Mouse (Mus musculus) right cerebral cortex, postnatal 10 days (tissue): Measurements from ENCODE around the gene Entr1.

Experiments
- DNase-seq, 2 experiments: peaks; one replicate each; pipeline ENCODE4 v3.0.0; 2021; ENCODE audit warnings: low spot score in 2 of 2

The Entr1 gene

DNA sequence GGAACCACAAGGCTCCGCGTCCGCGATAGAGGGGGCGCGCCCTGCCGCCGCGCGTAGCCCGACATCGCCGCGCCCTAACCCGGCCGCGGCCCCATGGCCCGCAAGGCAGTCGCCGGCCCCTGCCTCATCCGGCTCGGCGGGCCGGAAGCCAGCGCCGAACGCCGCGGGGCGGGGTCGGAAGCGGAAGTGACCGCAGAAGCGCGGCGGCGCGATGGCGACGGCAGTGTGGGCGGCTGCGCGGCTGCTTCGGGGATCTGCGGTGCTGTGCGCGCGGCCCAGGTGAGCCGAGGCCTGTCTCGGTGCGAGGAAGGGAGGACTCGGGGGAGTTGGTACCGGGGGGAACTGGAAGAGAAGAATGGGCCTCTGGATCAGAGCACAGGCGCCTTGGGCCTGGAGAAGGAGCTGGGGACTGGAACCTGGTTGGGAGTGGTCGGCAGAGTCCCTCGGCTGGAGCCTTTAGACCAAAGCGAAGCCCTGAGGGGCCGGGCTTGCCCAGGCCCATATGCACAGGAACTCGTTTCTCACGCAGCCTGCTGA, at the start of gene Entr1, which contains the start of gene Pmpca:
Entr1 (minus strand) TSS at position 163 of the 537 bp plus-strand sequence.
Pmpca (plus strand) TSS at position 186 of the 537 bp plus-strand sequence.
- DNase-seq, result peak; percentile 89 to 91

DNA sequence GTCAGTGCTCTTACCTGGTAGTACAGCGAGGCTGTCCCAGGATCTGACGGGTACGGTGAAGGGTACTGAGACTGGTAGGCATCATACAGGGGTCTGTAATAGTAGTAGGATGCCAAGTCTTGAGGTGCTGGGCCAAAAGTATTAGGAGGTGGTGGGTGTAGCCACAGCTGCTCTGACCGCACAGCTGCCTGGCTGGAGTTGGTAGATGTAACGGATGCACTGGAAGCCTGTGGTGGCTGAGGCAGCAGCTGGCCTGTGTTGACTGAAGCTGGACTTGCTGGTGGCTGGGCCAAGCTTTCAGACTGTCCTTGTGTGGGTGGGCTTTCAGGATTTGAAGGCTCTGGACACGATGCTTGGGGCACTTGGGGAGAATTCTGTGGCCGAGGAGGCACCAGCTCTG, 49.3 kb upstream of the Entr1 start:
- no peak for DNase-seq

DNA sequence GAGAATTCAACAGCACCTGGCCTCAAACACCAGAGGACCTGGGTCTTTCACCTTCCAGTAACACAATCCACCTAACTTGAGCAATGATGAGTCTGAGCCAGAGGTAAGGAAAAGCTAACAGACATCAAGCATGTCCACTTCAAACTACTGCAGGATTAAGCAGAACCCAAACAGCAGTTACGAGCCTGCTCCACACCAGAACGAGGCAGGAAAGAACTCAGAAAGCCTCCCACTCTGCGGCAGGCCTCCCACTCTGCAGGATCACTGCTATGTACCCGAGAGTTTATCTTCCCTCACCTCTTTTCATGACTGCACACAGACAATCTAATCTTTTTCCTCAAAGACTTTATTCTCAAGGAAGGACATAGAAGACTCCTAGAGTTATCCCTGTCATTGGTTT, 48.1 kb upstream of the Entr1 start:
- DNase-seq, result no peak

DNA sequence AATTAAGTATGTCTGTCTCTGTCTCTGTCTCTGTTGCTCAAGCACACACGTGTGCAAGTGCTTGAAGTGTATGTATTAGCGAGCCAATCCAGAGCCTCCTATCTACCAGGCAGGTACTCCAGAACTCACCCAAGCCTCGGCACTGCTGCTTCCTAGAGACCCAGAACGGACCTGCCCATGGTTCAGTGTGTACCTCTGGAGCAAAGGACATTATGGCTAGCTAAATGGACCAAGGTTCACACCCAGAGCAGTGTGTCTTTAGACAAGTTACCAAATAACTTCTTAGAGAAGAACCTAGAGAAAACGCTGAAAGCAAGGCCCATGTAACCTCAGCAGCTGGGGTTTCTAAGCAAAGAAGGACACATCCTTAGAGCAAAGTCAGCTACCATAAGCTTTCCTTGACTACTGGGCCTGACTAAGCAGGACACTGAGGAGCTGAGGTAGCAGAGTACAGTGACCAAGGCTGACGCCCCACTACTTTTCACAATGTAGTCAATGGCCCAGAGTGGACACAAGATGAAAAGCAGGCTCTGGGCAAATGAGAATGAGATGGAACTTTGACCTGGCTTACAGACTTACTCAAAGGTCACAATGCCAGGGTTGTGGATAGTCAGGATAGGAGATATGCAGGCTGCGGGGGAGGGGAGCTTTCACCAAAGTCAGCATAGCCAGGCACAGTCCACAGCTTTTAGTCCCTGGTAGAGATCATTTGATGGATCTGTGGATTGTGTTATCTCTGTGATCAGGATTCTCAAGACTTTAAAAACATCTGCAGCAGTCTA, 45.9 kb upstream of the Entr1 start:
- DNase-seq, result no peak

DNA sequence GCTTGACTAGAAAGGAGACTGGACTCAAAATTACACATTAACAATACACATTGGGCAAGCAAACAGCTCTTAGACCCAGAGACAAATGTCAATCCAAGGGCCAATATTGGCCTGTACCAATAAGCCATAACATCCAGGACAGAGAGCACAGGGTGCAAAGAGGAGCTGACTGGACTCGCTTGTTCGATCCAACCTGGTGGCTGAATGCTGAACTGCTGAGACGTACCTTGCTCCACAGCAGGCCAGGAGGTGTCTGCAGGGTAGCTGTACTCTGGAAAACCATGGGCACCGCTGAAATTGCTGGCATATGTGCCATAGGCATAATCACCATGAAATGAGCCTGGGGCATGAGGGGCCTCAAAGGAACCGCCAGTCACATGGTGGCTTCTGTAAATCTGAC, 40.7 kb upstream of the Entr1 start:
- no peak for DNase-seq

DNA sequence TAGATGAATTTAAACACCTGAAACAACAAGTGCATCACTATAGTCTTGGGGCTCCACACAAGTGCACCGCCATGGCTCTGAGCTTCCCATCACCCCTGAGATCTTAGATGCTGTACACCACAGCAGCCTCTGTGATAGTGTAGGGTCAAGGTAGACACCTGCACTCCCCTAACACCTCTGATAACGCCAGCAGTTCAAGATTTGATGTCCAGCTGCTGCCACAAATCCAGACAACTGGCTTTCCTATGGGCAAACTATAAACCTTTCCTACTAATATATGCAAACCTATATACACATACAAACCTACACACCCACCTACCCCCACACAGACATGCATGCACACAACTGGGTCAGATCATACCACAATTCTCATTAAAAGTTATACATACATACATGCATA, 35.4 kb upstream of the Entr1 start:
- no peak for DNase-seq

DNA sequence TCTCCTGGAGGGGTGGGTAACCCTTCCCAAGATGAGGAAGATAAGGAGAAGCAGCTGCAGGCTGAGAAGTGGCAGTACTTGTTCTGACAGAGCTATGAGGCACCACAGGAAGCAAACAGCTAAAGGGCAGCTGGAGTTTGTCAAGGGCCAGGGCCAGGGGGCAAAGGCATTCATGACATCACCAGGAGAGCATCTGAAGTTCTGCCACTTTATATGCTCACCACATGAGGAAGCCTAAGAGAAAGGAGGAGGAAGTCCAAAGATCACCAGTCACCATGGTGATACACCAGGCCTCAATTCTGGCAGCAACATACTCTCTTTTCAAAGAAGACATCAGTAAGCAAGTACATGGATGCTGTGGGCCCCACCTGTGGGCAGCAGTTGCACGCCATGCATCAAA, 34.0 kb upstream of the Entr1 start:
- no peak for DNase-seq

DNA sequence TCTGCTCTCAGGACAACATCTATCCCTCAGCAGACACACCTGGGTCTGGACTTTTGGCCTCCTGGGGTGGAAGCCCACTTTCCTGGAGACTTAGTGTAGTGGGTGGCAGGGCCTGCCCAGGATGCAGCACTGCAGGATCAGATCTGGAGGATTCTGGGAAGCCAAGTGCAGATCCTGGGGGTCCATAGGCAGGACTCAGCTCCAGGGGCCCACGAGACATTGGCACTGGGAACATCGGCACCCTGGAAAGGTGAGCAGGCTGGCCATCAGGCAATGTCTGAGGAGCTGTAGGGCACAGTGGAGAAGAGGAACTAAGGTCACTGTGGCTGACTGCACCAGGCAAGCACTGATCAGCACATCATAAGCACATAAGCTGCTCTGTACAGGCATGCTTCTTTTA, 32.9 kb upstream of the Entr1 start:
- DNase-seq, result no peak

DNA sequence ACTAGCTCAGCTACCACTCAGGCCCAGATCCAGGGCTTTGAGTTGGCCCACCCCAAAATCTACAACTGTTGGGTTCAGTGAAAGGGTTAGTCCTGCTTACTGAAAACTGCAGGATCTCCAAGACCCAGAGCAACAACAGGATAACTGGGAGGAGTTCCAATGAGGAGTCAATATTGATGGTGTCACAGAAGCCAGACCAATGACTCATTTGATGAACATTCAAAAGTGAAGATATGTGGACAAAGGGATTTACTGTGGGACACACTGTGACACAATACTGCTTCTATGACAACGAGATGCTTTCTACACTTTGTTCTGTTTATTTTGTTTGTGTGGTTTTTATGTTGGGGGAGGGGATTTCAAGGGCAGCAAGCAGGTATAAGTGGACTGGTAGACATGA, 29.0 kb upstream of the Entr1 start:
- DNase-seq, result no peak

DNA sequence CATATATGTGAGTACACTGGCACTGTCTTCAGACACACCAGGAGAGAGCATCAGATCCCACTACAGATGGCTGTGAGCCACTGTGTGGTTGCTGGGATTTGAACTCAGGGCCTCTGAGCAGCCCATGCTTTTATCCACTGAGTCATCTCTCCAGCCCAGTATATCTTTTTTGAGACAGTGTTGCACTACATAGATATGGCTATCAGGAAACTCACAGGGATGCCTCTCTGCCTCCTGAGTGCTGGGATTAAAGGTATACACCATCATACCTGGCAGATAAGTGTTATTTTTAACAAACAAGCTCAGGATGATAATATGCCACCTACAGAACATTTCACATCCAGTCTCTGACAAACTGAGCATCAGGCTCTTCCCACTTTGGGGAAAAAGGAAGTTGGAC, 27.9 kb upstream of the Entr1 start:
- DNase-seq, result no peak

DNA sequence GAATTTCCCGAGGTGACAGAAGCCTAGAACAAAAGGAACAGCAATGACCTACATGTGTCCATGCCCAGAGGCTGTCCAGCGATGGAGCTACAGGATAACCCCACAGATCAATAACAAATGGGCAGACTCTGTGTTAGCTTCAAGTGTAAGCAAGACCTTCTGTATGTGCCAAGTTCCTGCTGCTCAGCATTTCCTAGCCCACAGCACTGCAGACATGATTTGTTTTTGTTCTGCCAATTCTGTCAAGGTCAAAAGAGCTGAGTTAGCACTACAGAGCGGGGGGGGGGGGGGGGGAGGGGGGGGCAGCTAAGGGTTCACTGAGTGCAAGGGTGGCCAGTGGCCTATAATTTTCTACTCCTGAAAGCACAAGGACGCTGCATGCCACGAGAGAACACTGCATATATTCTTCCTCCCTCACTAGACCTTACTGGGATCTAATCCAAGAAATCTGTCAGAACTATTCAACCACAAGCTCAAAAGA, 21.9 kb upstream of the Entr1 start:
- no peak for DNase-seq

DNA sequence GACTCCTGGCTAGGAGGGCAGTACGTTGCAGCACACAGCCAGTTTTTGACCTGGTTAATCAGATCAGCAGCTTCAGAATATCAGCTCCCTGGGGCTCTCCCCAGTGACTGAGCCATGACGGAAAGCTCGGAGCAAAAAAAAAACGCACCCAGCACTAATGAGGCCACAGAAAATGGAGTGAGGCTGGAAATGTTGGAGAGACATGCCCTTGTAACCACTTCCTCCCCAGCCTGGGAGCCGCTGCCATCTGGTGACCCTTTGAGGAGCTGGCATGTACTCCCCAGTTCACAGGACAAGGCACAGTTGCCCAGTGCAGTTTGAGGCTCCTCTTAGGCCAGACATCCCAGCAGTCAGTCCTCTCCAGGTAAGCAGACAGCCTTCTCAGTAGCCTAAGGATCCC, 21.0 kb upstream of the Entr1 start:
- no peak for DNase-seq

DNA sequence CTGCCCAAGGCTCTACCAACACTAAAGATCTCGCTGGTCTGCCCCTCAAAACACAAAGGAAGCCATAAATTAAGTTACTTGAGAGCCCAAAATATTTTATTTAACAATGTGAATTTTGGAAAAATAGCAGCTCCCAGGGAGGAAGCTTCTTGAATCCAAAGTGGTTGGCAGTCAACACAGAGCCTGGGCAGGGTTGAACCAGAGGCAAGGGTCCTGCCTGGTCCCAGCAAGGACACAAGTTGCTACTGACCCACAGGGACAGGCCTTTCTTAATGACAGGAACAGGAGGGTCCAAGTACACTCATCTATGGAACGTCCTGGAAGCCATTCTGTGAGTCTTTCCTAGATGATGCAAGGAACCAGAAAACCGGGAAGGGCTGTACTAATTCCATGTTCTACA, 20.2 kb upstream of the Entr1 start:
- DNase-seq, result no peak

DNA sequence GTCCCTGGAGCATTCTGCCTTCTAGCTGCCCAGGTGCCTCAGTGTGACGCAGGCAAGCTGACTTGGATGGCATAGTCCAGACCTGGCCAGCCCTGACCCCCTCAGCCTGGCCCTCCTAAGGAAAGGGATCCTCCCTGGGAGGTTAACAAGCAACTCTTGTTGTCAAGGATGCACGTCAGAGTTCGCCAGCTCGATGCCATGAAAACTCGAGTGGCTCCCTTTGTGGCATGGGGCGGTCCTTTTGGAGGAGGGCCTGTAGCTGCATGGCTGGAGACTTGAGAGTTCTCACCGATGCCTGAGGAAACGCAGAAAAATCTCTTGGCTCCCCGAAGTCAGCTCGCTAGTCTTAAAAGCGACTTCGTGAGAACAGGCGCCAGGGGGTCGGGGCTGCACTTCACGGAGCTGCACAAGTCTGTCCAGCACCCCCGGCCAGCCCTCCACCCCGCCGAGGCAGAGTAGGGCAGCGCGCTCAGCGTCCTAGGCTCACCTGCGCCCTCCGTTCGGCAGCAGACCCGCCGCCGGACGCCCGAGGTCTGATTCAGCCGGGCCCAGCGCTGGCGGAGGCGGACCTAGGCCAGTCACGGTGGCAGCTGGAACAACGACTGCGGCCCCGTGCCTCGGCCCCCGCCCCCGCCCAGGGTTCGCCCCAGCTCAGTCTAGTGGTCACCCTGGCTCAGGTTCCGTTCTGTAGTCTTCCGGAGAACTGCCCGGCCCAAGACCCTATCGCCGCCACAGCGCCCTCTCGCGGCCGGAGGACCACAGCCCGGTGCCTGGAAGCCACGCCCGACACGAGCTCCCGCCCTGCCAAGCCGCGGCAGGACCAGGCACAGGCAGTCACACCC, 19.6 kb upstream of the Entr1 start, which contains the start of gene Inpp5e:
Inpp5e (minus strand) TSS at position 689 of the 842 bp plus-strand sequence.
- peak; percentile 95 to 97 for DNase-seq

DNA sequence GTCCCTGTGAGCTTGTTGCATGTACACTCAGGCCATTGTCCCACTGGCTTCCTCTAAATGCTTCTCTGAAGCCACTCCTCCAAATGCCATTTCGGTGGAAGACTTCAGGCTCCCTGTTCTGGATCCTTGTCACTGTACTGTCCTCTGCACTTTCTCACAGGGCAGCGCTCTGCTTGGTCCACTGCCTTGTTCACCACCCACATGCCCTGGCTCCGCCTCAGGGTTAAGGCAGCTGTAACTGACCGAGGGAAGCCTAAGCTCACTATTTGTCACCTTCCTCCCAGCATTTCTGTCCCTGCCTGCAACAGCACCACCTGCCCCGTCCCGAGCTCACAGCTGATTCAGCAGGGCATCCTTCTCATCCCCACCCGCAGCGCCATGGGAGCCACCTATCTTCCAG, 14.2 kb upstream of the Entr1 start:
- DNase-seq, result no peak

DNA sequence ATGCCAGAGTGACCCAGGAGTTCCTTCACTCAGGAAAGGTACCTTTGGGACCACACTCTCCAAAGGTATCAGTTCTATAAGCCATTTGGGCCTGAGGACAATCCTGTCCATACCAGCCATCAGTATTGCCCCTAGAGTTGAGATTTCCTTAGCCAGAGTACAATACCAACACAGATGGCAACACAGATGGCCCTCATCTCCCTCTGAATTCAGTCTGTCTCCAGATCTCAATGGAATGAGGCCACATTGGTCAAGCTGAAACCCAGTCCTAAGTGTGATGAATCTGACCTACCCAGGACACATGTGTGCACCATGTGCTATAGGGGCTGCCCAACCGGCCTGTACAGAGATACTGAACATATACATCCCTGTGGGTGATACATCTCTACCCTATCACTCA, 13.1 kb upstream of the Entr1 start:
- DNase-seq, result no peak

DNA sequence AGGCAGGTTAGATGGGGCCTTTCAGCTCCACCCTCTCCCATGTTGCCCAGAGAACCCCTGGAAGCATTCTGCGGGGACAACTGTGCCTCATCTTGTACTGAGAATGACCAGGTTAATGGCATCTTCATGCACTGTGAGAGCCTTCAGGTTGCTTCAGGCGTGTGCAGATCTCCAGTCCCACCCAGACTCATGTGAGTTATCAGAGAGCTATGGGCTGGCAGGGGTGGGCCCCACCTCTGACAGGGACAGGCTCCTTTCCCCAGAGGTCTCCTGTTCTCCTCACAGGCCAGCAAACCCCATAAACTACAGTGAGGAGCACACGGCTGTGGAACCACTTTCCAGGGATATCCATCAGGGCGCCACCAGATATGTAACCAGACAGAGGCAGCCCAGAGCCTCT, 11.9 kb upstream of the Entr1 start:
- DNase-seq, result no peak

DNA sequence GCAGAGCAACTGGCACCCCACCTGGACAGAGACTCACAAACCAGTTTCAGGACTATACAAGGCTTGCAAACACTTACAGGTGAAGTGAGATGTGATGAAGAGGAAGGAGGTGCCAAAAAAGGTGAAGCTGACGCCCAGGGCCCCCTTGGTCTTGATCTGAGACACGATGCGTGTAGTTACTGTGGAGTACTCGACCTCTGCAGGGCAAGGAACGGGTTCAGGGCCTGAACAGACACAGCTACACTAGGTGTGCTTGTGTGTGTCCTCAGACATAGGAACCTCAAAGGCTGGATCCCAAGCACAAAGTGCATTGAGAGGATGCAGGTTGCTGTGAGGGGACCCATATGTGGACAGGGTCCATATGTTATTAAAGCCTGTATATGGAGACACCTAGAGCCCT, 11.2 kb upstream of the Entr1 start:
- no peak for DNase-seq

DNA sequence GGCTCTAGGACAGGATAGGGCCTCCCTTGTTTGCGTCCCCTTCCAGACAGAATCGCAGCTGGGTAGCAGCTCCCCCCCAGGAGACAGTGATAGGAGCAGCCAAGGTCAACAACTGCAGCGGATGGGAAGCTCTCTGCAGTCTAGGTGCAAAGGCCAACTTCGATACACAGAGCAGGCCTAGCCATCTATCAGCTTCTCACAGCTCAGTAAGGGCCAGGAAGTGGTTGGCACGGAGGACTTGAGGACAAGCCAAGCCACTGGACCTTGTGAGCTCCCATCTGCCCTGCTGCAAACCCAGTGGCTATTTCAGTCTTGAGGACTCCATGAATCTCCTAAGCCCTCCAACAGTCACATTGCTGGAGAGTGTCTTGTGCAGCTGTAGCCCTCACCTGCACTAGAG, 10.5 kb upstream of the Entr1 start:
- no peak for DNase-seq

DNA sequence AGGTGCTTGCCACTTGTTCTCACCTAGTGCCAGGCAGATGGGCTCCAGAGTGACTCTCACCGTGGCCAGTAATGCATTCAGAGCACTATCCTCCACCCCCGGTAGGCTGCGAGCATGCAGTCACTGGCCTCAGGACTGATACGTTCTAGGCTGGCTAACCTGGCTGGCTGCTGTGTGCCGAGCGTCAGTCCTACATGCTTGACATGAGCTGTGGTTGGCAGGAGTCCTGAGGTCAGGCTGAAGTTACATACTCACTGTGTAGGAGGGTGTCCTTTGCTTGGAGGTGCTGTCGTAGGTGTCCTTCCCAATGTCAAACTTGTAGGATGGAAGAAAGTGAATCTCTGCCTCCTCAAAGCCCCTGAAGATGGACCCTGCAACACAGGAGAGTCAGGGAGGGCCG, 9.9 kb upstream of the Entr1 start:
- no peak for DNase-seq

DNA sequence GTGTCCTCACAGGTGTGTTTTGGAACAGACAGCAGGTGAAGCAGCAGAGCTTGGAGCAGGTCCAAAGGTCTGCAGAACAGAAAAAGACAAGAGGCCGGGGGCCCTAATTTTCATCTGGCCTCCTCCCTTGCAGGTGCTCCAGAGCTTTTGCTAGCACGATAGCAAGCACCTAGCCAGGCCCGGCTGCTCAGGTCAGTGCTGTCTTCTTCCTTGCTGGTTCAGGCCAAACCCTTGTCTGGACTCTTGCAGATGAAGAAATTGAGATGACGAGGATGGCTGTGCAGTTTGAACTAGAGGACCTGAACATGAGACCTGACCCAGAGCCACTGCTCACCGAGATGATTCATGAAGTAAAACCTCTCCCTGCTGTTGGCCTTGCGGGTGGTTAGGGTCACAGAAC, 2.5 kb upstream of the Entr1 start:
- DNase-seq, result no peak

DNA sequence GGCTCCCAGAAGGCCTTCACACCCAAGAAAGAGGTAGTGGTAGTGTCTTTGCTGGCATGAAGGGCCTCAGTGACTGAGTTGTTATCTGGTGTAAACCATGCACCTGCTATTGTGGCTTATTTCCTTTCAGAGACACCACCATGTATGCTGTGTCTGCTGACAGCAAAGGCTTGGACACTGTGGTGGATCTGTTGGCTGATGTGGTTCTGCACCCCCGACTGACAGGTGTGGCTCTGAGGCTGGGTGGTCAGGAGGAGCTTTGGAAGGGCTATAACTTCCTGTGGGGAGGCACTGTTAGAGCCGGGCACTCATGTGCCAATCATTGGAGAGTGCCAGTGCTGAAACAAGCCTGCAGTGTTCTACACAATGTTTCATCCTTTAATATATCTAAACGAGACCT, 1.8 kb upstream of the Entr1 start:
- no peak for DNase-seq

DNA sequence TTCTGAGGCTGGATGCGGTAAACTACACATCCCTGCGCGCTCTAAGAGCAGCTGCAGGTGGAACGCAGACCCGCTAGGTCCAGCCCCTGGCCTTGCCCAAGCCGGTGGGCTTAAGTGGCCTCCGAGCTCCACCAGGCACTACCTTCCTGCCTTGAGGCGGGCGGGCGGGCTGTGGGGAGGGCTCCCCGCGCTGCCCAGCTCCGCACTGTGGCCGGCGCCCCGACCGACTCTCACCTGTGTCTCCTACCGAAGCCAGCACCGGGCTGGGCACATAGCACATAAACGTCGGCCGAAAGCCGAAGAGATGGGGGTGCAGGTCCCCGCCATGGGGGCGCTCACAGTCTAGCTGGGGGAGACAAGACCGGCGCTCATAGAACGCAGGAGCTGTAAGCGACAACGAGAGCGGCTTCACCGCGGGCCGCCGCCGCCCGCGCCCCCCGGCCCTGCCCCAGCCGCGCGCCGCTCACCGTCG, 398 bp downstream of the Entr1 start:
- DNase-seq, result no peak
